Mouse (Mus musculus): ENCODE results near the gene G6pc3.

DNA sequence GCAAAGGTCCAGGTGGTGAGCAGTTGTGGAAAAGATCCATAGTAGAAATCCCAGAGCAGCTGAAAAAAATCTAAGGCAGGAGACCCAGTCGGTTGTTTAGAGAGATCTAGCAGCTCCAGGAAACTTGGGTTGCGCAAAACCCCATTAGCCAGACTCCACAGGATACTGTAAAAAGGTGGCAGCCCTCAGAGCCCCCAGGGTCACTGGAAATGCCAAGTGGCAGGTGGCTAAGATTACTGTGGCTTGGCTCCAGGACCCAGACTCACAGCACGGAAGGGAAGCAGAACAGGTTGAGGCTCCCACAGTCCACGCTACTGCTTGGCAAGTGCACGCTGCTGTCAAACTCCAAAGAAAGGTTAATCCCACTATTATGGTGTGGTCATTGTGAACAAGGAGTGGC, 29.6 kb upstream of the G6pc3 start:
- TF ChIP-seq CTCF (IDR thresholded peaks at IDR 0.05; ENCODE audit: insufficient read depth, low read depth, low read length): no peak
- TF ChIP-seq POLR2A (IDR thresholded peaks at IDR 0.05; ENCODE audit: insufficient read depth, low read depth, low read length): no peak
